Mouse (Mus musculus) liver, embryonic 11.5 days (tissue): ENCODE measurements around the gene Susd1. TPM values are rescaled to one million over a fixed set of nuclear protein-coding genes. Genes with fewer than 3 reads are reported as not detected.

Source experiments
- ATAC-seq: fragments of 200-750 bp; cut with Nextera tagmentation; replicated peaks from 2 replicates; pipeline ENCODE4 v1.8.0; 2017; ENCODE audit warnings: moderate number of reproducible peaks, mild to moderate bottlenecking, moderate TSS enrichment, moderate library complexity; ENCODE audit not compliant: low FRiP score
- DNase-seq: peaks from one replicate; pipeline ENCODE4 v3.0.0-alpha.2; 2017; ENCODE audit warnings: low spot score
- H3K27ac ChIP-seq: fragments of 300-500 bp; sonication (generic); 2 replicates; pipeline ENCODE4 v1.5.1; 2014; ENCODE audit warnings: mild to moderate bottlenecking, low read depth, low read length, control low read depth
- H3K27me3 ChIP-seq: fragments of 300-500 bp; sonication (generic); replicated peaks from 2 replicates; pipeline ENCODE4 v1.6.1; 2014; ENCODE audit warnings: low read length, mixed read lengths; ENCODE audit not compliant: control insufficient read depth, insufficient read depth
- H3K36me3 ChIP-seq: fragments of 300-500 bp; sonication (generic); 2 replicates; pipeline ENCODE4 v1.6.1; 2014; ENCODE audit warnings: mild to moderate bottlenecking, low read length, moderate library complexity, mixed read lengths; ENCODE audit not compliant: control insufficient read depth, insufficient read depth
- H3K4me1 ChIP-seq: fragments of 300-500 bp; sonication (generic); replicated peaks from 2 replicates; pipeline ENCODE4 v1.6.1; 2014; ENCODE audit warnings: low read length, mixed read lengths; ENCODE audit not compliant: control insufficient read depth, insufficient read depth
- H3K4me2 ChIP-seq: fragments of 300-500 bp; sonication (generic); 2 replicates; pipeline ENCODE4 v1.6.1; 2014; ENCODE audit warnings: mild to moderate bottlenecking, control low read depth, moderate library complexity
- H3K4me3 ChIP-seq: fragments of 300-500 bp; sonication (generic); 2 replicates; pipeline ENCODE4 v1.5.1; 2014; ENCODE audit warnings: low read depth, low read length, control low read depth
- H3K9ac ChIP-seq: fragments of 300-500 bp; sonication (generic); 2 replicates; pipeline ENCODE4 v1.6.1; 2014; ENCODE audit warnings: low read depth, low read length, control low read depth
- H3K9me3 ChIP-seq: fragments of 300-500 bp; sonication (generic); 2 replicates; pipeline ENCODE4 v1.6.1; 2016; ENCODE audit warnings: low read length, inconsistent platforms, mixed read lengths; ENCODE audit not compliant: control insufficient read depth
- WGBS: fragments of 180-500 bp; shearing (Covaris S2); extraction: QIAGEN DNeasy Blood & Tissue Kit; methylation state at CpG from one replicate; pipeline ENCODE4 v1.1.7; 2014; 5-methylcytosine and 5-hydroxymethylcytosine counted together
- polyA plus RNA-seq: library from polyadenylated mRNA; unstranded; fragments of >200 nt; fragmentation: Nextera tagmentation; extraction: Ambion mirVana; gene quantifications from 2 replicates; pipeline ENCODE4 v1.2.1, GENCODE M21; 2014

Susd1 gene
- polyA plus RNA-seq, 1 experiment from 2014 or later: 20.8 TPM

DNA sequence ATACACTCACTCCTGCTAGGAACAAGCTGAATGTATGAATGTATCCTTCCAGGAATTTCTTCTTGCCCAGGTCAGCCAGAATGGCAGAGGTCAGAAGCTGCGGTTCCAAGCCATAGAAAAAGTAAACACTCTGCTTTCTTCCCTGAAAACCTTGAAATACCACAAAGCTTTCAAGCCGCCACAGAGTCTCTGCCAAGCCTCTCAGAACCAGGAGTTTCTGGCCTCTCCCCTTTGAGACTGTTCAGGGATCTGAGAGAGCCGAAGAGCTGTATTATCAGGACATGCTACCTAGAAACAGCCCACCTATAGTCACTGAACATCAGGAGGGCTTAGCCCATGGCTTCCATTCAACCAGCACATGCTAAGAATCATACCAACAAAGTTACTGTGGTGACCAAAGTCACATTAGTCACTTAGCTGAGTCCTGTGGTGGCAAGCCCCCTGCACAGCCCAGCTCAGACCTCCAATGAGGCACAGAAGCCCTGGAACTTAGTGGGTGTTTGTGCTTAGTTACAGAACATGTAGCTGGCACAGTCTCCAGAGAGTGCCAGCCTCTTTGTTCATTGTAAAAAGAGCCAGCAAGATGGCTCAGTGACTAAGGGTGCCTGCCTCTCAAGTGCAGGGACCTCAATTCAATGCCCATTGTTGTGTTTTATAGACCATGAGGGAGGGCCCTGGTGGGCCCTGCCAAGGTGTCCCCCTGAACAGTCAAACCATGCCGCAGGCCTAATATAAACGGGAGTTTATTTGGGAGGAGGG, 16.2 kb downstream of the Susd1 start:
- no peak for DNase-seq
- Histone ChIP-seq H3K4me1 (no peaks in the 10 kb centered on the region), H3K36me3 (peaks cover 17% of the 10 kb centered on the region), H3K9me3 (no peaks in the 10 kb centered on the region), H3K4me3 (no peak overlapping the region), H3K27me3 (no peaks in the 10 kb centered on the region), H3K9ac (no peak overlapping the region), H3K27ac (no peak overlapping the region), H3K4me2 (no peak overlapping the region)
- no peak for ATAC-seq
- WGBS: 67% methylated on average over 5 of the region's 5 CpGs

DNA sequence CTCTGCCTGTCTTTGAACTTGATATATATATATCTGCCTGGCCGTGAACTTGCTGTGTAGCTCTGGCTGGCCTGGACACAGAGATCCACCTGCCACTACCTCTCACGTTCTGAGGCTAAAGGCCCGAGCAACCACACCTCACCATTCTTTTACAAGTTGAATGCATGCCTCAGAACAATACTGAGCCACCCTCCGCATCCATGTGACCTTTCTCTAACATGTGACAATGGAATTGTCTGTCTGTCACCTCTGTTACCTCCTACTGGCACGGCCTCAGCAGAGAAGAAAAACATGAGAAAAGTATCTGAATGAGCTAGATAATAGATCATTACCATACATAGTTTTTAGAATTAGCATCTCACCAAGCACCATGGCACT, 17.1 kb downstream of the Susd1 start:
- H3K4me2 ChIP-seq: no peak overlapping the region
- H3K9me3 ChIP-seq: no peaks in the 10 kb centered on the region
- no peaks in the 10 kb centered on the region for H3K4me1 ChIP-seq
- H3K4me3 ChIP-seq: no peak overlapping the region
- no peak overlapping the region for H3K9ac ChIP-seq
- 77% methylated on average over 5 of the region's 5 CpGs for WGBS
- H3K27ac ChIP-seq: no peak overlapping the region
- ATAC-seq (no peak), DNase-seq (no peak)
- H3K36me3 ChIP-seq: peaks cover 14% of the 10 kb centered on the region
- H3K27me3 ChIP-seq: no peaks in the 10 kb centered on the region

DNA sequence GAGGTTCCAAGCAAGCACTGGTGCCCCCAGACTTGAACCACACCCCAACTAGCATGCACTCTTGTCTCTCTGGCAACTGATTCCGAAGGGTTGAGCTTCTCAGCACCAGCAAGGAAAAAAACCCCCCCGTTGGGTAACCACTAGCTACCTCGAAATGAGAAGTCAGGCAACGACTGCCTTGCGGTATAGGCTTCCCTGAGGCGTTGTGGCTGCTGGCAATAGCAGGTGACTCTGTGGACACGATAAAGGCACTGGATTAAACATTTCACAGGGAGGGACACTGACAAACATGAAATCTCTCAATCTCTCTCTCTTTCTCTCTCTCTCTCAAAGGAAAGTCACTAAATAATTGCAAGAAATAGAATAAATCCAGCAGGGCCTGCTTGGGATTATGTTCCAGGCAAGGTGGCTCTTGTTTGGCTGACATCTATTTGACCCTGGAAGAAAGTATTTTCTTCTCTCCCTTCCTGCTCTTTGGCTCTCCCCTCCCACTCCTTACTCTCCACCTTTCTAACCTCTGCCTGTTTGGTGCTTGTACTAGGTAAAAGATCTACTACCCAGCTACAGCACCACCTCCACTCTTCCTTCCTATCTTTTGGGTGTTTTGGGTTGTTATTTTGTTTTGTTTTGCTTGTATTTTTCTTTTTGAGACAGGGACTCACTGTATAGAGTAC, 17.6 kb downstream of the Susd1 start:
- H3K4me3 ChIP-seq: no peak overlapping the region
- DNase-seq (no peak), ATAC-seq (no peak)
- no peak overlapping the region for H3K27ac ChIP-seq
- H3K36me3 ChIP-seq: peaks cover 14% of the 10 kb centered on the region
- no peak overlapping the region for H3K4me2 ChIP-seq
- H3K27me3 ChIP-seq: no peaks in the 10 kb centered on the region
- no peak overlapping the region for H3K9ac ChIP-seq
- 84% methylated on average over 7 of the region's 7 CpGs for WGBS
- no peaks in the 10 kb centered on the region for H3K9me3 ChIP-seq
- no peaks in the 10 kb centered on the region for H3K4me1 ChIP-seq

DNA sequence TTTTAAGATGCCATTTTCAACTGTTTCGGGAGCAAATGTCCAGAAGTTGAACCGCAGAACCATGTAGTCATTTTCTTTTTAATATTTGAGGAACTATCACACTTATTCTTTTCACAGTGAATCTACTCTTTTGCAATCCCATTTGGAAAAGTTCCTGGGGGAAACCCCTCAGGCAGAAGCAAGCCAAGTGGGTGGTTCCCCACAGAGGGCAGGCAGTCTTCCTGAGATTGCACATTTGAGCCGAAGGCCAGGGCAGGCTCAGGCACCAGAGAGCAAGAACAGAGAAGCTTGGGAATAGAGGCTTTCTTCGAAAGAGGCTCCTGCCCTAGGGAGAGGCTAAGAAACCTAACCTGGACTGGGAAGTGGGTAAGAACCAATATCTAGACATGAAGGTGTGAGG, 19.2 kb downstream of the Susd1 start:
- Histone ChIP-seq H3K27me3 (no peaks in the 10 kb centered on the region), H3K27ac (no peak overlapping the region), H3K36me3 (peaks cover 17% of the 10 kb centered on the region), H3K4me1 (no peaks in the 10 kb centered on the region), H3K4me2 (no peak overlapping the region), H3K9me3 (no peaks in the 10 kb centered on the region), H3K9ac (no peak overlapping the region), H3K4me3 (no peak overlapping the region)
- ATAC-seq (no peak), DNase-seq (no peak)
- 86% methylated on average over 4 of the region's 4 CpGs for WGBS

DNA sequence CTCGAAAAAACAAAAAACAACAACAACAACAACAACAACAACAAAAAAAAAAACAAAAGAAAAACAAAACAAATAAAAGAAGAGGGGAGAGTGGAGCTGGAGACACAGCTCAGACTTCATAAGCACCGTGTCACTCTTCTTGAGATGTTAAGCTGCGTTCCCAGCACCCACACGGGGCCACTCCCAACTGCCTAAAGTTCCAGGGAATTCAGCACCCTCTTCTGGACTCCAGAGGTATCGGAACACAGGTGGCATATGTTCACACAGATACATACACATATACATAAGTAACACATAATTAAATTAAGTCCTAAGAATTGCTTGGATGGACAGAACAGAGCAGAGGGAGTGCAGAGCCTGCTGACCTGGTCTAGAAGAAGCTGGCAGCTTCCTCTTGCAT, 25.0 kb downstream of the Susd1 start:
- Histone ChIP-seq H3K27ac (no peak overlapping the region), H3K36me3 (peaks cover 25% of the 10 kb centered on the region), H3K9me3 (no peaks in the 10 kb centered on the region), H3K4me1 (no peaks in the 10 kb centered on the region), H3K4me3 (no peak overlapping the region), H3K9ac (no peak overlapping the region), H3K4me2 (no peak overlapping the region), H3K27me3 (no peaks in the 10 kb centered on the region)
- ATAC-seq (no peak), DNase-seq (no peak)
- 83% methylated on average over 5 of the region's 5 CpGs for WGBS

DNA sequence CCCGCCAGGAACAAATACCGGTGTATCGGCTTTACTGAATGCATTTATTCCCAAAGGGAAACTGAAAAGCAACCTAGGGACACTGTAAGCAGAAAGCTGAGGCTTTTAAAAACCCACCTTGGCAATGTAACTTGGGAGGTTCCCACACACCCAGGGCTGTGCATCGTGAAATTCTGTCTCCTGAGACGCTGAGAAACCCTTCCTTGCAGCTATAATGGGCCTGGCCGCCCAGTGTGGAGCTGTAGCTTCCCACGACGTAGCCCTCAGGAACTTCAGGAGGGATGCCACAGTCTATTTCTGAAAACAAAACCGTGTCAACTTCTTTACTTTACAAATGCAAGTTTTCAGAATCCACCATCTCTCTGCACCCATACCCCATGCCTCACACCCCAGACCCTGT, 27.3 kb downstream of the Susd1 start:
- H3K4me1 ChIP-seq: no peaks in the 10 kb centered on the region
- WGBS: 85% methylated on average over 9 of the region's 9 CpGs
- no peak overlapping the region for H3K27ac ChIP-seq
- H3K36me3 ChIP-seq: peaks cover 23% of the 10 kb centered on the region
- H3K4me2 ChIP-seq: no peak overlapping the region
- H3K9me3 ChIP-seq: no peaks in the 10 kb centered on the region
- ATAC-seq (no peak), DNase-seq (no peak)
- H3K27me3 ChIP-seq: no peaks in the 10 kb centered on the region
- no peak overlapping the region for H3K4me3 ChIP-seq
- H3K9ac ChIP-seq: no peak overlapping the region

DNA sequence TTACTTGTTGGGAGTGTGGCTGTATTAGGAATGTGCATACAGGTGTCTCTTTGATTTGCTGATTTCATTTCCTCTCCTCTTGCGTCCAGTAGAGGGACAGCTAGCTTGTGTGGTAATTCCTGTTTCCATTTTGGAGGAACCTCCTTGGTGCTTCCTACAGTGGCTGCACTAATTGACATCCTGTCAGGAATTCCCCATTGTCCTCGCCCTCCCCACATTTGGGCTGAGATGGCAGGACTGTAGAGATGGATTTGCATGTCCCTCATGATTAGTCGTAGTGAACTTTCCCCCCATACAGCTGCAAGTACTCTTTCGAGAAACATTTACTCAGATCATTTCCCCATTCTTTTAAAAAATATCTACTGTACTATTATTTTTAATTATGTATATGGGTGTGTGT, 30.7 kb downstream of the Susd1 start:
- Histone ChIP-seq H3K4me1 (no peaks in the 10 kb centered on the region), H3K4me2 (no peak overlapping the region), H3K27ac (no peak overlapping the region), H3K9me3 (no peaks in the 10 kb centered on the region), H3K27me3 (no peaks in the 10 kb centered on the region), H3K4me3 (no peak overlapping the region), H3K36me3 (peaks cover 23% of the 10 kb centered on the region), H3K9ac (no peak overlapping the region)
- no peak for DNase-seq
- ATAC-seq: no peak
- 83% methylated on average over 4 of the region's 4 CpGs for WGBS

DNA sequence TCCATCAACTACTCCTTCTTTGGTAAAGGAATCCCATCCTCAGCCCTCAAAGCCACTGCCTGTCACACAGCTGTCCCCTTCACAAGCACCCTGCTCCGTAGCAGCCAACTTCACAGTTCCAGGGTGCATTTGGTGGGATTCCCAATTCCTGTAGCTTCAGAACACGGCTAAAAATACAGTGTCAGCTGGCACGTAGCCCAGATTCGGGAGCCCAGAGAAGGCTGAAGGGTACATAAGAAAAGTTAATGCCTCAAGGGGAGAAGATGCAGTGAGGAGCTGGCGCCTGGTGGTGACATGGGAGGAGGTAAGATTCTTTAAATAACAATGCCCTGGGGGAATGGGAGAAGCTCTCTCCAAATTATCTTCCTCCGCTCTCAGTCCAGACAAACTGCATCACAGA, 34.1 kb downstream of the Susd1 start:
- no peak for DNase-seq
- 74% methylated on average over 6 of the region's 6 CpGs for WGBS
- Histone ChIP-seq H3K4me1 (no peaks in the 10 kb centered on the region), H3K9ac (no peak overlapping the region), H3K27me3 (no peaks in the 10 kb centered on the region), H3K9me3 (no peaks in the 10 kb centered on the region), H3K27ac (no peak overlapping the region), H3K4me3 (no peak overlapping the region), H3K4me2 (no peak overlapping the region), H3K36me3 (peaks cover 10% of the 10 kb centered on the region; the same call in 1 of the 2 replicates)
- no peak for ATAC-seq

DNA sequence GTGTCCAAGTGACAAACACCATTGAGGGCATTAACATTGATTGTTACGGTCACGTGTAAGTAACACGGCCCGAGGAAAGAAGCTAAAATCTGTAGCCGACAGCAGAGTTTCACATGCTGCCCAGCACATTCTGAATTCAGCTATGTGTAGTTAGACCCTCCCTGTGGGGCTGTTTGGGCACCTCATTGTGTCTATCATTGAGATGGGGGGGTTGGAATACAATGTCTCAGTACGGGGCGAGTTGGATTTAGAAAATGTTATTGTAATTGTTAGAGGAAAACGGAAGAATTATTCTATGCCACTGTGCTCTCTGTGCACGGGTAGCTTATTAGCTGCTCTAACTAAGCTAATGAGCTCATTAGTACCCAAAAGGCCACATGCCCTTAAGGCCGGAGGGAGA, 37.5 kb downstream of the Susd1 start:
- 93% methylated on average over 10 of the region's 10 CpGs for WGBS
- H3K4me1 ChIP-seq: no peaks in the 10 kb centered on the region
- no peak overlapping the region for H3K4me3 ChIP-seq
- H3K27ac ChIP-seq: no peak overlapping the region
- no peak overlapping the region for H3K4me2 ChIP-seq
- H3K9ac ChIP-seq: no peak overlapping the region
- peaks cover 7% of the 10 kb centered on the region; the same call in 1 of the 2 replicates for H3K36me3 ChIP-seq
- no peaks in the 10 kb centered on the region for H3K27me3 ChIP-seq
- no peaks in the 10 kb centered on the region for H3K9me3 ChIP-seq
- no peak for DNase-seq
- no peak for ATAC-seq
